Mouse (Mus musculus): ENCODE measurements around the gene Gfi1.

DNA sequence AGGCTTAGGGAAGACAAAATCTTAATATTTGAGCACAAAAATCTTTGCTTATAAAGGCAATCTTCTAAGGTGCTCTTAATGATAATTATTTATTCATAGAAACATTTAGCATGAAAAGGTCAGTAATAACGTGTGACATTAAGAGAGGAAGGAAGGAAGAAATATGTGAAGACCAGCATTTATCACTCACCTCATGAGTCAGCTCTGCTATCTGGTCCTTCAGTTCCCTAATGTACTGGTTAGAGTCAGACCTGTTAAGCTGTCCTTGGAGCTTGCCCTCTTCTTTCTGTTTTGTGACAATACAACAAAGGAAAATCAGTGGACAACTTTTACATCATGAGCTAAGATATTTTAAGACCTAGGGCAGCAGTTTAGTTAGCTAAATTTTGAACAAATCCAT is 38.6 kb upstream of the Gfi1 start:
- TF ChIP-seq CTCF (conservative IDR thresholded peaks at IDR 0.05 in 1 of 2, IDR thresholded peaks at IDR 0.05 in 1 of 2; ENCODE audit: low read depth in 2 of 2, low read length in 2 of 2) (no peak), POLR2AphosphoS2 (IDR thresholded peaks at IDR 0.05; ENCODE audit: low read depth, low read length) (no peak), RCOR1 (conservative IDR thresholded peaks at IDR 0.05; ENCODE audit: low read depth, low read length) (no peak)

Data from CH12.LX (cell line).